In genomic region chr11:120666617-120667016, GRCm38 (mm10) we compare ENCODE assay signal across 17 mouse cellular contexts. TPM values are rescaled to one million over a fixed set of nuclear protein-coding genes. Genes with fewer than 3 reads are reported as not detected.
DNase-seq lines count a peak whose midpoint lies in the region; ATAC-seq and TF ChIP-seq lines count a peak whose summit lies in the region.
"Had no signal": no experiment of that assay in that cellular context is flagged by ENCODE, and none has a peak within 500 bp of the region (broad histone marks: within the 10 kb centered on the region; RNA-seq: fewer than 3 reads in every experiment).

No protein-coding gene starts in this region.

- H3K4me1 ChIP-seq in heart, embryonic 14.5 days (ENCODE audit: control insufficient read depth in 2 of 2, insufficient read depth in 2 of 2, low read length in 2 of 2) = peaks cover 9 to 14% of the 10 kb centered on the region in 2 experiments
- peaks cover 4% of the 10 kb centered on the region; the same call in 1 of the 2 replicates for H3K4me1 ChIP-seq in heart, embryonic 11.5 days (ENCODE audit: control insufficient read depth, insufficient read depth, low read length)
- H3K4me1 ChIP-seq in MEL (ENCODE audit: control insufficient read depth in 1 of 2, insufficient read depth in 2 of 2, low read length in 2 of 2) = no peaks in the 10 kb centered on the region
- H3K4me1 ChIP-seq in limb, embryonic 12.5 days (replicated peaks) = peaks cover 15% of the 10 kb centered on the region
- peaks cover 5% of the 10 kb centered on the region; the same call in 1 of the 2 replicates for H3K4me1 ChIP-seq in forebrain, embryonic 12.5 days

- TF ChIP-seq POLR2A in MEL (IDR thresholded peaks at IDR 0.05; ENCODE audit: control insufficient read depth in 1 of 2, insufficient read depth in 1 of 2, low read depth in 1 of 2, low read length in 2 of 2, poor library complexity in 1 of 2) = no peak

- no peaks in the 10 kb centered on the region for H3K9me3 ChIP-seq in heart, embryonic 14.5 days (ENCODE audit: control insufficient read depth, low read length)
- H3K9me3 ChIP-seq in heart, embryonic 11.5 days (replicated peaks; ENCODE audit: control insufficient read depth, low read length) = no peaks in the 10 kb centered on the region
- H3K9me3 ChIP-seq in MEL (replicated peaks; ENCODE audit: insufficient read depth, low read length) = no peaks in the 10 kb centered on the region
- no peaks in the 10 kb centered on the region for H3K9me3 ChIP-seq in limb, embryonic 12.5 days
- no peaks in the 10 kb centered on the region for H3K9me3 ChIP-seq in forebrain, embryonic 12.5 days

- WGBS in heart, embryonic 14.5 days = 7% methylated on average over 3 of the region's 3 CpGs
- 1% methylated on average over 3 of the region's 3 CpGs for WGBS in heart, embryonic 11.5 days (ENCODE audit: insufficient replicate concordance)
- WGBS in limb, embryonic 12.5 days = 1% methylated on average over 3 of the region's 3 CpGs
- 8% methylated on average over 3 of the region's 3 CpGs for WGBS in forebrain, embryonic 12.5 days

- H3K79me2 ChIP-seq in MEL (ENCODE audit: control insufficient read depth, insufficient read depth, low read length, poor library complexity) = no peaks in the 10 kb centered on the region

- peak; percentile 31; the same call in 1 of the 2 replicates for ATAC-seq in heart, embryonic 14.5 days (ENCODE audit: insufficient number of reproducible peaks, insufficient read depth, low FRiP score, low read depth)
- ATAC-seq in heart, embryonic 11.5 days (replicated peaks; ENCODE audit: insufficient number of reproducible peaks, low FRiP score, low TSS enrichment) = no peak
- ATAC-seq in limb, embryonic 12.5 days (ENCODE audit: insufficient number of reproducible peaks, insufficient read depth, low FRiP score, low TSS enrichment, low read depth) = no peak
- ATAC-seq in forebrain, embryonic 12.5 days (ENCODE audit: low FRiP score) = no peak
- ATAC-seq: CD4-positive, CD25-positive, alpha-beta regulatory T cell, adult 4 months; intestine, embryonic 16.5 days had no signal

- no peak for TF ChIP-seq CTCF in MEL (IDR thresholded peaks at IDR 0.05 in 2 of 3, conservative IDR thresholded peaks at IDR 0.05 in 1 of 3; ENCODE audit: control insufficient read depth in 1 of 3, insufficient read depth in 1 of 3, low read depth in 2 of 3, low read length in 3 of 3, poor library complexity in 1 of 3, severe bottlenecking in 1 of 3)

- peaks cover 19% of the 10 kb centered on the region for H3K27me3 ChIP-seq in heart, embryonic 14.5 days (ENCODE audit: control insufficient read depth, insufficient read depth, low read length)
- peaks cover 24% of the 10 kb centered on the region for H3K27me3 ChIP-seq in heart, embryonic 11.5 days (ENCODE audit: control insufficient read depth, insufficient read depth, low read length)
- peaks cover 0 to 2% of the 10 kb centered on the region in 2 experiments; a peak in 2 of 4 replicates for H3K27me3 ChIP-seq in MEL (ENCODE audit: control insufficient read depth in 1 of 2, insufficient read depth in 2 of 2, low read length in 2 of 2)
- peaks cover 29% of the 10 kb centered on the region for H3K27me3 ChIP-seq in limb, embryonic 12.5 days
- peaks cover 46% of the 10 kb centered on the region for H3K27me3 ChIP-seq in forebrain, embryonic 12.5 days

- TF ChIP-seq EP300 in MEL (IDR thresholded peaks at IDR 0.05; ENCODE audit: low read depth in 1 of 2, low read length in 2 of 2) = no peak

- no peaks in the 10 kb centered on the region for H3K36me3 ChIP-seq in heart, embryonic 14.5 days (ENCODE audit: control insufficient read depth, insufficient read depth, low read length)
- H3K36me3 ChIP-seq in heart, embryonic 11.5 days (ENCODE audit: control insufficient read depth, insufficient read depth, low read length) = no peaks in the 10 kb centered on the region
- H3K36me3 ChIP-seq in MEL (ENCODE audit: control insufficient read depth in 1 of 2, insufficient read depth in 2 of 2, low read length in 2 of 2) = no peaks in the 10 kb centered on the region
- H3K36me3 ChIP-seq in limb, embryonic 12.5 days = no peaks in the 10 kb centered on the region
- H3K36me3 ChIP-seq in forebrain, embryonic 12.5 days (replicated peaks) = no peaks in the 10 kb centered on the region

- no peak for TF ChIP-seq RAD21 in MEL (IDR thresholded peaks at IDR 0.05; ENCODE audit: low read depth, low read length)

- 0 out of 2 replicates have a peak overlapping the region, but pooled peaks have one; percentile 11 for H3K9ac ChIP-seq in heart, embryonic 14.5 days (ENCODE audit: low read length)
- no peak overlapping the region for H3K9ac ChIP-seq in heart, embryonic 11.5 days (ENCODE audit: low read depth, low read length)
- H3K9ac ChIP-seq in MEL (ENCODE audit: control insufficient read depth, low read depth, low read length, poor library complexity, severe bottlenecking) = no peak overlapping the region
- no peak overlapping the region for H3K9ac ChIP-seq in limb, embryonic 12.5 days (replicated peaks)
- H3K9ac ChIP-seq in forebrain, embryonic 12.5 days = no peak overlapping the region
- H3K9ac ChIP-seq: lung, embryonic 14.5 days had no signal

- H3K4me2 ChIP-seq in heart, embryonic 14.5 days (ENCODE audit: low read length) = no peak overlapping the region
- H3K4me2 ChIP-seq in heart, embryonic 11.5 days = no peak overlapping the region
- H3K4me2 ChIP-seq in limb, embryonic 12.5 days = 0 out of 2 replicates have a peak overlapping the region, but pooled peaks have one; percentile 17
- H3K4me2 ChIP-seq in forebrain, embryonic 12.5 days = no peak overlapping the region
- H3K4me2 ChIP-seq: lung, embryonic 14.5 days had no signal

- H3K4me3 ChIP-seq in heart, embryonic 14.5 days (ENCODE audit: control insufficient read depth in 1 of 2, insufficient read depth in 1 of 2, low read depth in 1 of 2, low read length in 2 of 2) = no peak overlapping the region
- H3K4me3 ChIP-seq in heart, embryonic 11.5 days (ENCODE audit: low read depth, low read length) = no peak overlapping the region
- no peak overlapping the region for H3K4me3 ChIP-seq in MEL (ENCODE audit: control insufficient read depth in 1 of 2, insufficient read depth in 1 of 2, low read depth in 2 of 2, low read length in 2 of 2)
- H3K4me3 ChIP-seq in limb, embryonic 12.5 days (replicated peaks) = no peak overlapping the region
- no peak overlapping the region for H3K4me3 ChIP-seq in forebrain, embryonic 12.5 days (replicated peaks)
- H3K4me3 ChIP-seq: erythroblast, embryonic 14.5 days had no signal

- DNase-seq in MEL (ENCODE audit: low read depth, low spot score) = no peak
- DNase-seq in brain, adult 2 months (ENCODE audit: low read depth, low spot score) = peak; percentile 18
- DNase-seq in layer of hippocampus, adult 9-11 months = no peak
- DNase-seq: adrenal gland, postnatal 25 days; cerebellum, postnatal 25 days; liver; lung, embryonic 14.5 days; right cerebral cortex, postnatal 14 days had no signal

- H3K27ac ChIP-seq in heart, embryonic 14.5 days (replicated peaks in 1 of 2; ENCODE audit: control insufficient read depth in 1 of 2, insufficient read depth in 1 of 2, low read depth in 2 of 2, low read length in 2 of 2) = no peak overlapping the region
- no peak overlapping the region for H3K27ac ChIP-seq in heart, embryonic 11.5 days (ENCODE audit: low read depth, low read length)
- no peak overlapping the region for H3K27ac ChIP-seq in MEL (ENCODE audit: control insufficient read depth, low read depth, low read length)
- no peak overlapping the region for H3K27ac ChIP-seq in limb, embryonic 12.5 days
- H3K27ac ChIP-seq in forebrain, embryonic 12.5 days = no peak overlapping the region

RNA-seq across cellular contexts. Expression of gene Notum, which starts 5.6 kb away (rescaled TPM):
- 1.1 and 1.6 TPM in 2 replicates for polyA plus RNA-seq in heart, embryonic 14.5 days (2014; fragmentation: Nextera tagmentation; extraction: Ambion mirVana)
- 1.4 and 1.5 TPM in 2 replicates for polyA plus RNA-seq in heart, embryonic 11.5 days (2014; fragmentation: Nextera tagmentation; extraction: Ambion mirVana)
- not detected in 2 replicates for total RNA-seq in MEL (2012; rRNA removed)
- not detected for polyA plus RNA-seq in MEL (2012; ENCODE audit: insufficient read depth in 1 of 2, insufficient read length in 2 of 2, low read depth in 1 of 2, low replicate concordance in 2 of 2, missing spikeins in 1 of 2)
- 8.8 and 12.6 TPM in 2 replicates for polyA plus RNA-seq in limb, embryonic 12.5 days (2016; fragmentation: Nextera tagmentation; extraction: Ambion mirVana)
- polyA plus RNA-seq in forebrain, embryonic 12.5 days (2016; fragmentation: Nextera tagmentation; extraction: Ambion mirVana) = 0.13 and 0.49 TPM in 2 replicates
- total RNA-seq: hematopoietic stem cell, adult 5-6 weeks; megakaryocyte-erythroid progenitor cell, adult 5-6 weeks had no signal
- polyA plus RNA-seq: CD4-positive, CD25-positive, alpha-beta regulatory T cell, adult 4 months had no signal

RNA-seq across cellular contexts. Expression of gene Aspscr1, which starts 6.2 kb away (rescaled TPM):
- 96.6 and 106 TPM in 2 replicates for polyA plus RNA-seq in heart, embryonic 14.5 days (2014; fragmentation: Nextera tagmentation; extraction: Ambion mirVana)
- polyA plus RNA-seq in heart, embryonic 11.5 days (2014; fragmentation: Nextera tagmentation; extraction: Ambion mirVana) = 93.9 and 103 TPM in 2 replicates
- total RNA-seq in MEL (2012; rRNA removed) = 31.9 and 36.2 TPM in 2 replicates
- 10 to 100 TPM in 1 of 2 experiments, not detected in 1; 72.5 TPM for polyA plus RNA-seq in MEL (2012; ENCODE audit: insufficient read depth in 1 of 2, insufficient read length in 2 of 2, low read depth in 1 of 2, low replicate concordance in 2 of 2, missing spikeins in 1 of 2)
- polyA plus RNA-seq in limb, embryonic 12.5 days (2016; fragmentation: Nextera tagmentation; extraction: Ambion mirVana) = 142 and 149 TPM in 2 replicates
- 132 and 145 TPM in 2 replicates for polyA plus RNA-seq in forebrain, embryonic 12.5 days (2016; fragmentation: Nextera tagmentation; extraction: Ambion mirVana)

RNA-seq across cellular contexts. Expression of gene Myadml2, which starts 18.7 kb away (rescaled TPM):
- 19.4 and 19.5 TPM in 2 replicates for polyA plus RNA-seq in heart, embryonic 14.5 days (2014; fragmentation: Nextera tagmentation; extraction: Ambion mirVana)
- polyA plus RNA-seq in heart, embryonic 11.5 days (2014; fragmentation: Nextera tagmentation; extraction: Ambion mirVana) = 8.1 and 12.3 TPM in 2 replicates
- total RNA-seq in MEL (2012; rRNA removed) = not detected in 2 replicates
- polyA plus RNA-seq in MEL (2012; ENCODE audit: insufficient read depth in 1 of 2, insufficient read length in 2 of 2, low read depth in 1 of 2, low replicate concordance in 2 of 2, missing spikeins in 1 of 2) = not detected
- polyA plus RNA-seq in limb, embryonic 12.5 days (2016; fragmentation: Nextera tagmentation; extraction: Ambion mirVana) = 0.36 and 0.68 TPM in 2 replicates
- not detected in 2 replicates for polyA plus RNA-seq in forebrain, embryonic 12.5 days (2016; fragmentation: Nextera tagmentation; extraction: Ambion mirVana)
- total RNA-seq: adrenal gland, postnatal 25 days; hematopoietic stem cell, adult 5-6 weeks had no signal
- polyA plus RNA-seq: CD4-positive, CD25-positive, alpha-beta regulatory T cell, adult 4 months; erythroblast, embryonic 14.5 days; intestine, embryonic 16.5 days; lung, embryonic 14.5 days had no signal

RNA-seq across cellular contexts. Expression of gene Pycr1, which starts 23.0 kb away (rescaled TPM):
- polyA plus RNA-seq in heart, embryonic 14.5 days (2014; fragmentation: Nextera tagmentation; extraction: Ambion mirVana) = 17.1 and 22.3 TPM in 2 replicates
- polyA plus RNA-seq in heart, embryonic 11.5 days (2014; fragmentation: Nextera tagmentation; extraction: Ambion mirVana) = 22.8 and 24.9 TPM in 2 replicates
- 2.6 and 7.1 TPM in 2 replicates for total RNA-seq in MEL (2012; rRNA removed)
- 10 to 100 TPM in 1 of 2 experiments, not detected in 1; 15.3 TPM for polyA plus RNA-seq in MEL (2012; ENCODE audit: insufficient read depth in 1 of 2, insufficient read length in 2 of 2, low read depth in 1 of 2, low replicate concordance in 2 of 2, missing spikeins in 1 of 2)
- polyA plus RNA-seq in limb, embryonic 12.5 days (2016; fragmentation: Nextera tagmentation; extraction: Ambion mirVana) = 29.9 and 34.3 TPM in 2 replicates
- polyA plus RNA-seq in forebrain, embryonic 12.5 days (2016; fragmentation: Nextera tagmentation; extraction: Ambion mirVana) = 32.5 and 32.8 TPM in 2 replicates

RNA-seq across cellular contexts. Expression of gene Mafg, which starts 33.2 kb away (rescaled TPM):
- 16.6 and 18.1 TPM in 2 replicates for polyA plus RNA-seq in heart, embryonic 14.5 days (2014; fragmentation: Nextera tagmentation; extraction: Ambion mirVana)
- 19.4 and 20.2 TPM in 2 replicates for polyA plus RNA-seq in heart, embryonic 11.5 days (2014; fragmentation: Nextera tagmentation; extraction: Ambion mirVana)
- 26.5 and 29.7 TPM in 2 replicates for total RNA-seq in MEL (2012; rRNA removed)
- polyA plus RNA-seq in MEL (2012; ENCODE audit: insufficient read depth in 1 of 2, insufficient read length in 2 of 2, low read depth in 1 of 2, low replicate concordance in 2 of 2, missing spikeins in 1 of 2) = 100 to 1,000 TPM in 1 of 2 experiments, 10 to 100 TPM in 1; 54.0 to 113 TPM
- 28.8 and 29.9 TPM in 2 replicates for polyA plus RNA-seq in limb, embryonic 12.5 days (2016; fragmentation: Nextera tagmentation; extraction: Ambion mirVana)
- 30.9 and 32.9 TPM in 2 replicates for polyA plus RNA-seq in forebrain, embryonic 12.5 days (2016; fragmentation: Nextera tagmentation; extraction: Ambion mirVana)
